Mouse (Mus musculus) small intestine, adult 2 months (tissue): ENCODE data around the gene Tmem260.

Source experiments
- CTCF ChIP-seq: fragments of 200-500 bp; IDR thresholded peaks from 2 replicates; pipeline ENCODE4 v1.5.1; 2012; ENCODE audit warnings: low read depth, mild to moderate bottlenecking, control low read depth, inconsistent platforms, low read length, moderate library complexity, mixed read lengths; ENCODE audit not compliant: insufficient replicate concordance, insufficient read length; ENCODE audit errors: extremely low read depth
- POLR2A ChIP-seq: fragments of 200-500 bp; IDR thresholded peaks from 2 replicates; pipeline ENCODE4 v1.6.1; 2012; ENCODE audit warnings: low read depth, mild to moderate bottlenecking, control low read depth, inconsistent platforms, low read length, moderate library complexity

DNA sequence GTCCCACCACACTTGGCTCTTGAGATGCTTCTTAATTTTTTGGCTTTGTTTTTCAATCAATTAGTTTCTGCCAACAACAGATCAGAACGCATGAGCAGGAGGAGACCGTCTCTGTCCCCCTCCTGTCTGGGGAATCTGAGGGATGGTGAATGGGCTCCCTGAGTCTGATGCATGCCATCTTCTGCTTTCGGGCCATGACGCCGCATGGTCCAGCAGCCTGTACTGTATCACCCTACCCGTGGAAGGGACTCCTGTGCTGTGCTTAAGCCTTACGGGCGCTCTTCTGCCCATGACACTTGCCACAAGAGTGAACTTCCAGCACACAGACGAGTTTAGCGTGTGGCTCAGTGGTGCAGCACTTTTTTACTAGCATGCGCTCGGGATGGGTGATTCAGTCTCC, 59.7 kb downstream of the Tmem260 start:
- TF ChIP-seq CTCF = no peak
- TF ChIP-seq POLR2A = no peak
